Mouse (Mus musculus) olfactory bulb, adult 2 months (tissue): ENCODE data around the gene Rxrg. TPM values are rescaled to one million over a fixed set of nuclear protein-coding genes. Genes with fewer than 3 reads are reported as not detected.
A peak's percentile ranks its signal among the peaks of the same experiment; 100 is the strongest.

Source experiments
- H3K27ac ChIP-seq: fragments of 200-500 bp; 2 replicates; pipeline ENCODE4 v1.5.1; 2012; ENCODE audit warnings: low read depth, low read length; ENCODE audit not compliant: insufficient read depth
- H3K4me1 ChIP-seq: fragments of 200-500 bp; 2 replicates; pipeline ENCODE4 v1.6.1; 2012; ENCODE audit warnings: low read length; ENCODE audit not compliant: control insufficient read depth, insufficient read depth
- H3K4me3 ChIP-seq: fragments of 200-500 bp; 2 replicates; pipeline ENCODE4 v1.5.1; 2012; ENCODE audit warnings: mild to moderate bottlenecking, low read depth, low read length, moderate library complexity; ENCODE audit not compliant: insufficient read depth
- CTCF ChIP-seq: fragments of 200-500 bp; IDR thresholded peaks from 2 replicates; pipeline ENCODE4 v1.5.1; 2012; ENCODE audit warnings: low read depth, mild to moderate bottlenecking, low read length, moderate library complexity; ENCODE audit not compliant: insufficient read depth
- POLR2A ChIP-seq: fragments of 200-500 bp; IDR thresholded peaks from 2 replicates; pipeline ENCODE4 v1.6.1; 2012; ENCODE audit warnings: mild to moderate bottlenecking, low read depth, low read length, moderate library complexity; ENCODE audit not compliant: insufficient read depth
- WGBS: fragments of 180-500 bp; shearing (Covaris S2); methylation state at CpG from one replicate; pipeline ENCODE4 v1.1.7; 2018; 5-methylcytosine and 5-hydroxymethylcytosine counted together
- polyA plus RNA-seq: library from polyadenylated mRNA; stranded (reverse); fragments of >200 nt; gene quantifications from 2 replicates; pipeline ENCODE4 v1.2.4, GENCODE M21; 2012; ENCODE audit warnings: low replicate concordance; ENCODE audit not compliant: missing spikeins, insufficient read depth, insufficient read length

Gene Rxrg
- polyA plus RNA-seq, 1 experiment: not detected

GRCm38 (mm10) chr1:167660521-167661101, 62.4 kb downstream of the Rxrg start:
- H3K4me3 ChIP-seq: peak overlapping the region; percentile 14
- peaks cover 9% of the 10 kb centered on the region for H3K4me1 ChIP-seq
- H3K27ac ChIP-seq: no peak overlapping the region
- TF ChIP-seq CTCF (no peak), POLR2A (no peak)
- under 1% methylated on average over 21 of the region's 21 CpGs for WGBS

- 5% methylated on average over 19 of the region's 19 CpGs for WGBS
- Histone ChIP-seq H3K4me1 (peaks cover 9% of the 10 kb centered on the region), H3K4me3 (0 out of 2 replicates have a peak overlapping the region, but pooled peaks have one; percentile 2), H3K27ac (no peak overlapping the region)
- TF ChIP-seq CTCF: no peak
Measured at GRCm38 (mm10) chr1:167661123-167661522, 62.9 kb downstream of the Rxrg start.

GRCm38 (mm10) chr1:167663136-167663535, 65.0 kb downstream of the Rxrg start:
- no peak overlapping the region for H3K27ac ChIP-seq
- peaks cover 9% of the 10 kb centered on the region for H3K4me1 ChIP-seq
- H3K4me3 ChIP-seq: no peak overlapping the region
- WGBS: 76% methylated on average over 5 of the region's 5 CpGs
- no peak for TF ChIP-seq CTCF
- TF ChIP-seq POLR2A: no peak

GRCm38 (mm10) chr1:167669796-167670195, 71.6 kb downstream of the Rxrg start:
- no peak overlapping the region for H3K4me3 ChIP-seq
- TF ChIP-seq CTCF (peak; percentile 71; the same call in 1 of the 2 replicates), POLR2A (no peak)
- no peak overlapping the region for H3K27ac ChIP-seq
- WGBS: 34% methylated on average over 6 of the region's 6 CpGs
- 0 out of 2 replicates have a peak, but pooled peaks cover 2% of the 10 kb centered on the region for H3K4me1 ChIP-seq

- Histone ChIP-seq H3K4me1 (0 out of 2 replicates have a peak, but pooled peaks cover 2% of the 10 kb centered on the region), H3K4me3 (no peak overlapping the region), H3K27ac (no peak overlapping the region)
- 36% methylated on average over 17 of the region's 17 CpGs for WGBS
- TF ChIP-seq POLR2A: no peak
- no peak for TF ChIP-seq CTCF
Measured at GRCm38 (mm10) chr1:167672433-167672987, 74.3 kb downstream of the Rxrg start.

- Histone ChIP-seq H3K4me3 (no peak overlapping the region), H3K27ac (no peak overlapping the region), H3K4me1 (no peaks in the 10 kb centered on the region)
- TF ChIP-seq POLR2A (no peak), CTCF (no peak)
- 95% methylated on average over 6 of the region's 6 CpGs for WGBS
Measured at GRCm38 (mm10) chr1:167679061-167679460, 80.9 kb downstream of the Rxrg start.

GRCm38 (mm10) chr1:167688001-167688346, 89.8 kb downstream of the Rxrg start:
- 2% methylated on average over 8 of the region's 8 CpGs for WGBS
- Histone ChIP-seq H3K4me3 (no peak overlapping the region), H3K4me1 (peaks cover 19% of the 10 kb centered on the region), H3K27ac (no peak overlapping the region)
- TF ChIP-seq POLR2A: no peak
- no peak for TF ChIP-seq CTCF

- no peak overlapping the region for H3K27ac ChIP-seq
- no peak overlapping the region for H3K4me3 ChIP-seq
Measured at GRCm38 (mm10) chr1:167688347-167689231, 90.4 kb downstream of the Rxrg start.

GRCm38 (mm10) chr1:167689232-167689261, 90.9 kb downstream of the Rxrg start, which contains the start of gene Lmx1a:
Gene Lmx1a, plus strand, starts transcription at chr1:167689237.
- peaks cover 19% of the 10 kb centered on the region for H3K4me1 ChIP-seq
- WGBS: 0% methylated on average over 3 of the region's 3 CpGs
- TF ChIP-seq CTCF (no peak), POLR2A (no peak)
- H3K4me3 ChIP-seq: no peak within 1 kb of the TSS
- H3K27ac ChIP-seq: no peak within 1 kb of the TSS

More at GRCm38 (mm10) chr1:167688347-167689231, 90.4 kb downstream of the Rxrg start:
- peaks cover 19% of the 10 kb centered on the region for H3K4me1 ChIP-seq
- under 1% methylated on average over 98 of the region's 98 CpGs for WGBS
- TF ChIP-seq CTCF: no peak
- TF ChIP-seq POLR2A: no peak

Other genes starting within 250 kb of the Rxrg start
- gene Aldh9a1, start 248.4 kb upstream of the Rxrg start, polyA plus RNA-seq: not detected in 2 replicates
- not detected in 2 replicates for gene Mgst3, start 204.5 kb upstream of the Rxrg start, polyA plus RNA-seq
- not detected in 2 replicates for gene Lrrc52, start 131.6 kb upstream of the Rxrg start, polyA plus RNA-seq
- not detected in 2 replicates for gene Lmx1a, start 90.9 kb downstream of the Rxrg start, polyA plus RNA-seq